Mouse (Mus musculus) brain, embryonic 14.5 days (tissue): ENCODE measurements around the gene Serpind1.

ENCODE experiments used
- CTCF ChIP-seq: fragments of 200-500 bp; IDR thresholded peaks from 2 replicates; pipeline ENCODE4 v1.5.1; 2012; ENCODE audit warnings: inconsistent platforms, mild to moderate bottlenecking, moderate library complexity, borderline replicate concordance; ENCODE audit not compliant: insufficient read depth, insufficient read length; ENCODE audit errors: extremely low read depth
- POLR2A ChIP-seq: fragments of 200-500 bp; IDR thresholded peaks from 2 replicates; pipeline ENCODE4 v1.6.1; 2012; ENCODE audit warnings: mild to moderate bottlenecking, inconsistent platforms, borderline replicate concordance; ENCODE audit not compliant: poor library complexity, insufficient read depth, insufficient read length, severe bottlenecking; ENCODE audit errors: extremely low read depth

GRCm38 (mm10) chr16:17292751-17293150 is 38.4 kb upstream of the Serpind1 start:
- TF ChIP-seq CTCF (peak; percentile 97), POLR2A (no peak)
